Mouse (Mus musculus): ENCODE results near the gene Coro2a. TPM values are rescaled to one million over a fixed set of nuclear protein-coding genes. Genes with fewer than 3 reads are reported as not detected.

Gene Coro2a
- polyA plus RNA-seq, 1 experiment = 13.5 TPM

- H3K36me3 ChIP-seq (ENCODE audit: control insufficient read depth, insufficient read depth, low read length) = no peaks in the 10 kb centered on the region
- 91% methylated on average over 5 of the region's 5 CpGs for WGBS
- peaks cover 12% of the 10 kb centered on the region for H3K4me1 ChIP-seq (replicated peaks; ENCODE audit: control insufficient read depth, insufficient read depth, low read length)
- no peak for DNase-seq
- TF ChIP-seq CTCF (IDR thresholded peaks at IDR 0.05; ENCODE audit: borderline replicate concordance, control insufficient read depth, extremely low read depth, insufficient read depth, low read length, poor library complexity) (no peak), POLR2A (IDR thresholded peaks at IDR 0.05; ENCODE audit: control insufficient read depth, extremely low read depth, insufficient read depth, low read length, poor library complexity) (no peak)
- H3K27ac ChIP-seq (ENCODE audit: control insufficient read depth, insufficient read depth, low read length) = no peak overlapping the region
- H3K27me3 ChIP-seq (ENCODE audit: control insufficient read depth, insufficient read depth, low read length) = no peaks in the 10 kb centered on the region
- H3K4me3 ChIP-seq (ENCODE audit: control insufficient read depth, insufficient read depth, low read length) = no peak overlapping the region
Measured at GRCm38 (mm10) chr4:46569671-46570070, 32.3 kb downstream of the Coro2a start.

GRCm38 (mm10) chr4:46568169-46568568 is 33.8 kb downstream of the Coro2a start:
- TF ChIP-seq POLR2A (IDR thresholded peaks at IDR 0.05; ENCODE audit: control insufficient read depth, extremely low read depth, insufficient read depth, low read length, poor library complexity) (no peak), CTCF (IDR thresholded peaks at IDR 0.05; ENCODE audit: borderline replicate concordance, control insufficient read depth, extremely low read depth, insufficient read depth, low read length, poor library complexity) (no peak)
- H3K27ac ChIP-seq (ENCODE audit: control insufficient read depth, insufficient read depth, low read length) = no peak overlapping the region
- H3K4me1 ChIP-seq (replicated peaks; ENCODE audit: control insufficient read depth, insufficient read depth, low read length) = peaks cover 15% of the 10 kb centered on the region
- no peaks in the 10 kb centered on the region for H3K27me3 ChIP-seq (ENCODE audit: control insufficient read depth, insufficient read depth, low read length)
- H3K36me3 ChIP-seq (ENCODE audit: control insufficient read depth, insufficient read depth, low read length) = no peaks in the 10 kb centered on the region
- H3K4me3 ChIP-seq (ENCODE audit: control insufficient read depth, insufficient read depth, low read length) = no peak overlapping the region
- no peak for DNase-seq
- WGBS = 86% methylated on average over 8 of the region's 8 CpGs

- WGBS = 67% methylated on average over 8 of the region's 8 CpGs
- no peak for DNase-seq
Measured at GRCm38 (mm10) chr4:46566931-46567671, 34.9 kb downstream of the Coro2a start.

GRCm38 (mm10) chr4:46565393-46565955 is 36.5 kb downstream of the Coro2a start:
- H3K27ac ChIP-seq (ENCODE audit: control insufficient read depth, insufficient read depth, low read length) = no peak overlapping the region
- DNase-seq = no peak
- H3K27me3 ChIP-seq (ENCODE audit: control insufficient read depth, insufficient read depth, low read length) = no peaks in the 10 kb centered on the region
- H3K36me3 ChIP-seq (ENCODE audit: control insufficient read depth, insufficient read depth, low read length) = no peaks in the 10 kb centered on the region
- TF ChIP-seq CTCF (IDR thresholded peaks at IDR 0.05; ENCODE audit: borderline replicate concordance, control insufficient read depth, extremely low read depth, insufficient read depth, low read length, poor library complexity) (no peak), POLR2A (IDR thresholded peaks at IDR 0.05; ENCODE audit: control insufficient read depth, extremely low read depth, insufficient read depth, low read length, poor library complexity) (no peak)
- peaks cover 15% of the 10 kb centered on the region for H3K4me1 ChIP-seq (replicated peaks; ENCODE audit: control insufficient read depth, insufficient read depth, low read length)
- H3K4me3 ChIP-seq (ENCODE audit: control insufficient read depth, insufficient read depth, low read length) = no peak overlapping the region
- WGBS = 62% methylated on average over 4 of the region's 4 CpGs

More at GRCm38 (mm10) chr4:46566931-46567671, 34.9 kb downstream of the Coro2a start:
- TF ChIP-seq POLR2A (IDR thresholded peaks at IDR 0.05; ENCODE audit: control insufficient read depth, extremely low read depth, insufficient read depth, low read length, poor library complexity) = no peak
- TF ChIP-seq CTCF (IDR thresholded peaks at IDR 0.05; ENCODE audit: borderline replicate concordance, control insufficient read depth, extremely low read depth, insufficient read depth, low read length, poor library complexity) = no peak
- Histone ChIP-seq H3K36me3 (ENCODE audit: control insufficient read depth, insufficient read depth, low read length) (no peaks in the 10 kb centered on the region), H3K27ac (ENCODE audit: control insufficient read depth, insufficient read depth, low read length) (no peak overlapping the region), H3K27me3 (ENCODE audit: control insufficient read depth, insufficient read depth, low read length) (no peaks in the 10 kb centered on the region), H3K4me1 (replicated peaks; ENCODE audit: control insufficient read depth, insufficient read depth, low read length) (peaks cover 15% of the 10 kb centered on the region), H3K4me3 (ENCODE audit: control insufficient read depth, insufficient read depth, low read length) (no peak overlapping the region)

- no peak for TF ChIP-seq CTCF (IDR thresholded peaks at IDR 0.05; ENCODE audit: borderline replicate concordance, control insufficient read depth, extremely low read depth, insufficient read depth, low read length, poor library complexity)
- no peak for TF ChIP-seq POLR2A (IDR thresholded peaks at IDR 0.05; ENCODE audit: control insufficient read depth, extremely low read depth, insufficient read depth, low read length, poor library complexity)
- H3K27me3 ChIP-seq (ENCODE audit: control insufficient read depth, insufficient read depth, low read length) = no peaks in the 10 kb centered on the region
- WGBS = 40% methylated on average over 4 of the region's 4 CpGs
- peaks cover 15% of the 10 kb centered on the region for H3K4me1 ChIP-seq (replicated peaks; ENCODE audit: control insufficient read depth, insufficient read depth, low read length)
- no peak overlapping the region for H3K4me3 ChIP-seq (ENCODE audit: control insufficient read depth, insufficient read depth, low read length)
- no peak for DNase-seq
- H3K36me3 ChIP-seq (ENCODE audit: control insufficient read depth, insufficient read depth, low read length) = no peaks in the 10 kb centered on the region
- no peak overlapping the region for H3K27ac ChIP-seq (ENCODE audit: control insufficient read depth, insufficient read depth, low read length)
Measured at GRCm38 (mm10) chr4:46564247-46564646, 37.8 kb downstream of the Coro2a start.

- 13% methylated on average over 10 of the region's 10 CpGs for WGBS
- TF ChIP-seq POLR2A (IDR thresholded peaks at IDR 0.05; ENCODE audit: control insufficient read depth, extremely low read depth, insufficient read depth, low read length, poor library complexity) (no peak), CTCF (IDR thresholded peaks at IDR 0.05; ENCODE audit: borderline replicate concordance, control insufficient read depth, extremely low read depth, insufficient read depth, low read length, poor library complexity) (no peak)
- H3K27ac ChIP-seq (ENCODE audit: control insufficient read depth, insufficient read depth, low read length) = no peak overlapping the region
- no peak overlapping the region for H3K4me3 ChIP-seq (ENCODE audit: control insufficient read depth, insufficient read depth, low read length)
- H3K27me3 ChIP-seq (ENCODE audit: control insufficient read depth, insufficient read depth, low read length) = no peaks in the 10 kb centered on the region
- peak; percentile 41 for DNase-seq
- H3K4me1 ChIP-seq (replicated peaks; ENCODE audit: control insufficient read depth, insufficient read depth, low read length) = peaks cover 15% of the 10 kb centered on the region
- H3K36me3 ChIP-seq (ENCODE audit: control insufficient read depth, insufficient read depth, low read length) = no peaks in the 10 kb centered on the region
Measured at GRCm38 (mm10) chr4:46563847-46564246, 38.2 kb downstream of the Coro2a start.
